Mouse (Mus musculus) cerebellum, adult 9-10 months (tissue): ENCODE data around the gene Klrc2.
"Not testable (repeated sequence)": the region's sequence is repeated elsewhere in the genome, so short reads cannot be mapped to it uniquely, and the experiment has no call there.

ENCODE experiments used
- DNase-seq: peaks from one replicate; pipeline ENCODE4 v3.0.0; 2022

Gene Klrc2

DNA sequence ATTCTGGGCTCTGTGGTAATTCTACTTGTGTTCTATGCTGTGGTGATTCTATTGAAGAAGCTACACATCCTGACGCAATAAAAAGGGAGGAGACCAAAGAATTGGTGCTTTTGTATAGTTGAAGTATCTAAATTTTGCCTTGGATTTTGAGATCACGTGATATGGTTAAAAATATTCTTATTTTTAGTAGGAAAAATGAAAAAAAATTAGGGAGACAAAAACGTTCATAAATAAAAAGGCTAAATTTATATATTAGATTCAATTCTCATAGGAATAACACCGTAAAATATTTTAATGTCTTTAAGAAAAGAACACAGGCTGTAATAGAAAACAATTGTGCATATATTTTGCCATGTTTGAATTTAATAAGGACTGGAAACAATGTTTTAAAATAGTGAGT is at the start of gene Klrc2:
Gene Klrc2, minus strand, starts transcription at position 101 of the 400 bp plus-strand sequence.
- not testable (repeated sequence) for DNase-seq

DNA sequence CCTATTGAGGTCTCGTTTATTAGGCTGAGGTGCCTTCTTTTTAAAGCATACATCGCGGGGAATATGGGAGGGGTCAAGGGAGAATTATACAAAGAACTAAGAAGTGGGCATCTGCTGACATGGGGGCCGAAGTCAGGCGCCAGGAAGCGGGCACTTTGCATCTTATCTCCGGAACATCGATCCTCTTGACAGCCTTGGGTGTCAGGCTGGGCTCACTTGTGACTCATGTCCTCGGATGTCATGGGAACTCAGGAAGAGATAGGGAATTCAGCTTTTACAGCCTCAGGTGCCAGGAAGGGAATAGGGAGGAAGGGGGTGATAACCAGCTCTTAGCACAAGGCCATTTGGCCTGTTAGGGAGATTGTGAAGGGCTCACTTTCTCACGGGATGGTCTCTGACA is 30.9 kb upstream of the Klrc2 start:
- not testable (repeated sequence) for DNase-seq

GRCm38 (mm10) chr6:129680379-129680778 is 19.9 kb upstream of the Klrc2 start:
- no peak for DNase-seq

GRCm38 (mm10) chr6:129678873-129679272 is 18.4 kb upstream of the Klrc2 start, which contains the start of gene Klrc1:
Gene Klrc1, minus strand, starts transcription at chr6:129678973.
- no peak for DNase-seq

DNA sequence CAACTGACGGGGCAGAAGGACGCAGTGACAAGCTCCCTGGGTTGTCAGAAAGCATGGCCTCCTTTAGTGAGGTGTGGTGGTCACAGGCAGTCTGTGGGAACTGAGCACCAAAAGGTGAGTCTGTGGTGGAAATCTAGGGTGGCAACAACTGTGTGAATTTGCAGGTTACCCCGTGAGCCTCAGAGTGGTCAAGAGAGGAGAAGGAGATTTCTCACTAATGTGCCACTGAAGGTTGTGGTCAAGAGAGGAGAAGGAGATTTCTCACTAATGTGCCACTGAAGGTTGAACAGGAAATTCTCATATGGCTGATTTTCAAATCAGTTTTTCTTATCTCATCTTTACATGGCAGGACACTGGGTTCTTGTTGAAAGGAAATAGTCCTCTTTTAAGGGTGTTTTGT is 812 bp upstream of the Klrc2 start:
- not testable (repeated sequence) for DNase-seq

- DNase-seq = not testable (repeated sequence)
Measured at GRCm38 (mm10) chr6:129644054-129644453, 16.4 kb downstream of the Klrc2 start.

GRCm38 (mm10) chr6:129643237-129643636 is 17.3 kb downstream of the Klrc2 start, which contains the start of gene Klrc3:
Gene Klrc3, minus strand, starts transcription at chr6:129643337.
- DNase-seq = not testable (repeated sequence)

DNA sequence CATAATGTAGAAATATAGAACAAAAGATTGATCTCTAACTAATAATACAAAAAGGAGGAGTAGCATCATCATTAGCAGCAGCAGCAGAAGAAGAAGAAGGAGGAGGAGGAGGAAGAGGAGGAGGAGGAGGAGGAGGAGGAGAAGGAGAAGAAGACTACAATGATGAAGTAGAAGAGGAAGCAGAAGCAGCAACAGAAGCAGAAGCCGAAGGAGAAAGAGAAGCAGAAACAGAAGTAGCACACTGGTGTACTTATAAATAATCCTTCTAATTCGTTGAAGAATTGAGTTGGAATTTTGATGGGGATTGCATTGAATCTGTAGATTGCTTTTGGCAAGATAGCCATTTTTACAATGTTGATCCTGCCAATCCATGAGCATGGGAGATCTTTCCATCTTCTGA is 29.4 kb downstream of the Klrc2 start:
- not testable (repeated sequence) for DNase-seq

- no peak for DNase-seq
Measured at GRCm38 (mm10) chr6:129623735-129624134, 36.8 kb downstream of the Klrc2 start, which contains the start of gene Klrk1. Gene Klrk1, minus strand, starts transcription at chr6:129623864.

GRCm38 (mm10) chr6:129608372-129608771 is 52.1 kb downstream of the Klrc2 start:
- no peak for DNase-seq
